Mouse (Mus musculus) G1E (cell line): ENCODE measurements around the gene Dock11.

ENCODE experiments used
- CTCF ChIP-seq: IDR thresholded peaks from 2 replicates; pipeline ENCODE4 v1.5.1; 2012; ENCODE audit warnings: low read depth, low read length, inconsistent platforms, mixed read lengths
- TAL1 ChIP-seq: conservative IDR thresholded peaks from 2 replicates; pipeline ENCODE4 v1.6.1; 2012; ENCODE audit warnings: low read depth, low read length, inconsistent platforms, mixed read lengths

DNA sequence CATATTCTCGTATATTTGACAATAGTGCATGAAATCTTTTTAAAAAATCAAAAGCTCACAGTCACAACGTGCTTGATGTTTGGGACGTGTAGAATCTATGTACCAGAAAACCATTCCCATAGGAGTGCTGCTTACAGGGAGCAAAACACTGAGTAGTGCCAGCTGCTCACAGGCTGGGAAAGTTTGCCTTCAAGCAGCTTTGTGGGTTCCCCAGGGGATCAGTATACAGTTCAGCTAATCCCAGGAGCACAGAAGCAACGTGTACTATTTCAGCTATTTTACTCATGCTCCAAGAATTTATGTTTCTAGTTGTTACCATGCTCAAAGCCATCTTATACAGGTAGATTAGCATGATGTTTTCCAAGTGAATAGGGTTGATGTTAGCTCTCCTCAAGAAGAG, 157.1 kb downstream of the Dock11 start:
- TF ChIP-seq CTCF (no peak), TAL1 (no peak)
